Mouse (Mus musculus) heart, embryonic 12.5 days (tissue): ENCODE results near the gene Tex19.1. TPM values are rescaled to one million over a fixed set of nuclear protein-coding genes. Genes with fewer than 3 reads are reported as not detected.

Experiments
- ATAC-seq: fragments of 200-750 bp; cut with Nextera tagmentation; 2 replicates; pipeline ENCODE4 v1.8.0; 2017; ENCODE audit warnings: moderate TSS enrichment, moderate library complexity; ENCODE audit not compliant: insufficient number of reproducible peaks, low FRiP score
- H3K27ac ChIP-seq: fragments of 300-500 bp; sonication (generic); 2 replicates; pipeline ENCODE4 v1.5.1; 2016; ENCODE audit warnings: mild to moderate bottlenecking, moderate library complexity; ENCODE audit not compliant: poor library complexity, severe bottlenecking
- H3K27me3 ChIP-seq: fragments of 300-500 bp; sonication (generic); replicated peaks from 2 replicates; pipeline ENCODE4 v1.6.1; 2016; ENCODE audit warnings: mild to moderate bottlenecking, moderate library complexity
- H3K36me3 ChIP-seq: fragments of 300-500 bp; sonication (generic); 2 replicates; pipeline ENCODE4 v1.6.1; 2016; ENCODE audit warnings: mild to moderate bottlenecking, moderate library complexity
- H3K4me1 ChIP-seq: fragments of 300-500 bp; sonication (generic); replicated peaks from 2 replicates; pipeline ENCODE4 v1.6.1; 2016; ENCODE audit warnings: mild to moderate bottlenecking
- H3K4me2 ChIP-seq: fragments of 300-500 bp; sonication (generic); 2 replicates; pipeline ENCODE4 v1.6.1; 2016; ENCODE audit warnings: mild to moderate bottlenecking, moderate library complexity
- H3K4me3 ChIP-seq: fragments of 300-500 bp; sonication (generic); 2 replicates; pipeline ENCODE4 v1.5.1; 2016; ENCODE audit warnings: mild to moderate bottlenecking
- H3K9ac ChIP-seq: fragments of 300-500 bp; sonication (generic); 2 replicates; pipeline ENCODE4 v1.6.1; 2016; ENCODE audit warnings: mild to moderate bottlenecking, moderate library complexity
- H3K9me3 ChIP-seq: fragments of 300-500 bp; sonication (generic); replicated peaks from 2 replicates; pipeline ENCODE4 v1.6.1; 2016; ENCODE audit warnings: mild to moderate bottlenecking, moderate library complexity
- WGBS: fragments of 180-500 bp; shearing (Covaris S2); methylation state at CpG from one replicate; pipeline ENCODE4 v1.1.7; 2016; 5-methylcytosine and 5-hydroxymethylcytosine counted together
- polyA plus RNA-seq: library from polyadenylated mRNA; unstranded; fragments of >200 nt; fragmentation: Nextera tagmentation; extraction: Ambion mirVana; gene quantifications from 2 replicates; pipeline ENCODE4 v1.2.1, GENCODE M21; 2016

The Tex19.1 gene
- polyA plus RNA-seq, 1 experiment from 2014 or later: 0.15 TPM

- Histone ChIP-seq H3K4me2 (no peak within 1 kb of the TSS), H3K4me1 (peaks cover 16% of the 10 kb centered on the region), H3K9me3 (0 out of 2 replicates have a peak, but pooled peaks cover 3% of the 10 kb centered on the region), H3K27me3 (peaks cover 24% of the 10 kb centered on the region), H3K36me3 (no peaks in the 10 kb centered on the region), H3K4me3 (no peak within 1 kb of the TSS), H3K9ac (no peak within 1 kb of the TSS), H3K27ac (no peak within 1 kb of the TSS)
- ATAC-seq: no peak
- 75% methylated on average over 3 of the region's 3 CpGs for WGBS
These were observed 27.4 kb upstream of the Tex19.1 start, which contains the start of gene Tex19.2 for GRCm38 (mm10) chr11:121118577-121118976. Gene Tex19.2, minus strand, starts transcription at chr11:121118677.

- H3K27ac ChIP-seq: peak overlapping the region; percentile 80
- no peak for ATAC-seq
- H3K9ac ChIP-seq: no peak overlapping the region
- peaks cover 13% of the 10 kb centered on the region for H3K27me3 ChIP-seq
- 61% methylated on average over 3 of the region's 3 CpGs for WGBS
- H3K9me3 ChIP-seq: 0 out of 2 replicates have a peak, but pooled peaks cover 4% of the 10 kb centered on the region
- peaks cover 21% of the 10 kb centered on the region for H3K4me1 ChIP-seq
- H3K4me3 ChIP-seq: no peak overlapping the region
- no peaks in the 10 kb centered on the region for H3K36me3 ChIP-seq
- no peak overlapping the region for H3K4me2 ChIP-seq
These were observed 24.8 kb upstream of the Tex19.1 start for GRCm38 (mm10) chr11:121121151-121121550.

- Histone ChIP-seq H3K27ac (peak overlapping the region; percentile 80), H3K9me3 (0 out of 2 replicates have a peak, but pooled peaks cover 4% of the 10 kb centered on the region), H3K27me3 (0 out of 2 replicates have a peak, but pooled peaks cover 3% of the 10 kb centered on the region), H3K4me1 (peaks cover 22% of the 10 kb centered on the region), H3K9ac (no peak overlapping the region), H3K4me3 (no peak overlapping the region), H3K36me3 (no peaks in the 10 kb centered on the region), H3K4me2 (no peak overlapping the region)
- WGBS: 4% methylated on average over 2 of the region's 2 CpGs
- 0 out of 2 replicates have a peak, but pooled peaks have one; percentile 18 for ATAC-seq
These were observed 23.8 kb upstream of the Tex19.1 start for GRCm38 (mm10) chr11:121122024-121122670.

GRCm38 (mm10) chr11:121123438-121123837, 22.5 kb upstream of the Tex19.1 start:
- 89% methylated on average over 4 of the region's 4 CpGs for WGBS
- peaks cover 22% of the 10 kb centered on the region for H3K4me1 ChIP-seq
- ATAC-seq: no peak
- no peak overlapping the region for H3K27ac ChIP-seq
- 0 out of 2 replicates have a peak, but pooled peaks cover 4% of the 10 kb centered on the region for H3K9me3 ChIP-seq
- no peaks in the 10 kb centered on the region for H3K27me3 ChIP-seq
- H3K36me3 ChIP-seq: no peaks in the 10 kb centered on the region
- no peak overlapping the region for H3K4me2 ChIP-seq
- H3K9ac ChIP-seq: no peak overlapping the region
- H3K4me3 ChIP-seq: no peak overlapping the region

GRCm38 (mm10) chr11:121125522-121126172, 20.3 kb upstream of the Tex19.1 start:
- H3K9me3 ChIP-seq: 0 out of 2 replicates have a peak, but pooled peaks cover 4% of the 10 kb centered on the region
- no peak overlapping the region for H3K27ac ChIP-seq
- no peak overlapping the region for H3K9ac ChIP-seq
- 47% methylated on average over 3 of the region's 3 CpGs for WGBS
- H3K36me3 ChIP-seq: no peaks in the 10 kb centered on the region
- H3K27me3 ChIP-seq: no peaks in the 10 kb centered on the region
- peaks cover 22% of the 10 kb centered on the region for H3K4me1 ChIP-seq
- H3K4me2 ChIP-seq: no peak overlapping the region
- no peak overlapping the region for H3K4me3 ChIP-seq
- ATAC-seq: no peak

GRCm38 (mm10) chr11:121126395-121126794, 19.5 kb upstream of the Tex19.1 start:
- Histone ChIP-seq H3K9ac (no peak overlapping the region), H3K4me3 (no peak overlapping the region), H3K36me3 (no peaks in the 10 kb centered on the region), H3K9me3 (0 out of 2 replicates have a peak, but pooled peaks cover 4% of the 10 kb centered on the region), H3K4me1 (peaks cover 18% of the 10 kb centered on the region), H3K27ac (no peak overlapping the region), H3K27me3 (no peaks in the 10 kb centered on the region), H3K4me2 (no peak overlapping the region)
- WGBS: 88% methylated on average over 1 of the region's 1 CpGs
- no peak for ATAC-seq

- 0 out of 2 replicates have a peak, but pooled peaks cover 4% of the 10 kb centered on the region for H3K9me3 ChIP-seq
- H3K4me2 ChIP-seq: no peak overlapping the region
- 76% methylated on average over 3 of the region's 3 CpGs for WGBS
- ATAC-seq: no peak
- no peak overlapping the region for H3K27ac ChIP-seq
- H3K9ac ChIP-seq: no peak overlapping the region
- H3K4me1 ChIP-seq: peaks cover 8% of the 10 kb centered on the region
- H3K27me3 ChIP-seq: no peaks in the 10 kb centered on the region
- H3K4me3 ChIP-seq: no peak overlapping the region
- H3K36me3 ChIP-seq: no peaks in the 10 kb centered on the region
These were observed 18.5 kb upstream of the Tex19.1 start for GRCm38 (mm10) chr11:121127441-121127840.

GRCm38 (mm10) chr11:121129616-121130015, 16.3 kb upstream of the Tex19.1 start:
- Histone ChIP-seq H3K9ac (no peak overlapping the region), H3K9me3 (no peaks in the 10 kb centered on the region), H3K36me3 (no peaks in the 10 kb centered on the region), H3K27me3 (no peaks in the 10 kb centered on the region), H3K4me2 (no peak overlapping the region), H3K27ac (no peak overlapping the region), H3K4me1 (peaks cover 7% of the 10 kb centered on the region), H3K4me3 (no peak overlapping the region)
- WGBS: 65% methylated on average over 1 of the region's 1 CpGs
- ATAC-seq: no peak

GRCm38 (mm10) chr11:121134600-121134999, 11.3 kb upstream of the Tex19.1 start:
- Histone ChIP-seq H3K9ac (no peak overlapping the region), H3K27ac (no peak overlapping the region), H3K9me3 (no peaks in the 10 kb centered on the region), H3K36me3 (no peaks in the 10 kb centered on the region), H3K4me1 (0 out of 2 replicates have a peak, but pooled peaks cover 4% of the 10 kb centered on the region), H3K4me2 (no peak overlapping the region), H3K4me3 (no peak overlapping the region), H3K27me3 (peaks cover 9% of the 10 kb centered on the region; the same call in 1 of the 2 replicates)
- no peak for ATAC-seq
- WGBS: 33% methylated on average over 1 of the region's 1 CpGs

- Histone ChIP-seq H3K4me2 (no peak overlapping the region), H3K9ac (no peak overlapping the region), H3K27ac (no peak overlapping the region), H3K27me3 (peaks cover 9% of the 10 kb centered on the region), H3K4me3 (no peak overlapping the region), H3K36me3 (no peaks in the 10 kb centered on the region), H3K9me3 (no peaks in the 10 kb centered on the region), H3K4me1 (0 out of 2 replicates have a peak, but pooled peaks cover 4% of the 10 kb centered on the region)
- WGBS: 85% methylated on average over 5 of the region's 5 CpGs
- no peak for ATAC-seq
These were observed 8.3 kb upstream of the Tex19.1 start for GRCm38 (mm10) chr11:121137682-121138081.

- Histone ChIP-seq H3K4me3 (no peak overlapping the region), H3K27me3 (peaks cover 9% of the 10 kb centered on the region), H3K9me3 (no peaks in the 10 kb centered on the region), H3K36me3 (no peaks in the 10 kb centered on the region), H3K9ac (no peak overlapping the region), H3K4me1 (0 out of 2 replicates have a peak, but pooled peaks cover 4% of the 10 kb centered on the region), H3K4me2 (no peak overlapping the region), H3K27ac (no peak overlapping the region)
- 37% methylated on average over 6 of the region's 6 CpGs for WGBS
- ATAC-seq: no peak
These were observed 7.2 kb upstream of the Tex19.1 start for GRCm38 (mm10) chr11:121138732-121139131.
